Mouse (Mus musculus) embryo, embryonic 10 days (tissue): ENCODE measurements around the gene Mroh8.
"Not testable (repeated sequence)": the region's sequence is repeated elsewhere in the genome, so short reads cannot be mapped to it uniquely, and the experiment has no call there.

Source experiments
- DNase-seq: peaks from one replicate; pipeline ENCODE4 v3.0.0-alpha.2; 2015; ENCODE audit warnings: low spot score

The Mroh8 gene

GRCm38 (mm10) chr2:157288996-157289395 lies 9.6 kb upstream of the Mroh8 start:
- DNase-seq = no peak

GRCm38 (mm10) chr2:157287542-157287941 lies 8.2 kb upstream of the Mroh8 start:
- DNase-seq = peak; percentile 70

GRCm38 (mm10) chr2:157283321-157283720 lies 4.0 kb upstream of the Mroh8 start:
- no peak for DNase-seq

GRCm38 (mm10) chr2:157278717-157279415 lies 483 bp downstream of the Mroh8 start, which contains the start of gene Rpn2:
TSS of gene Rpn2 (plus strand) at chr2:157279017.
- DNase-seq = peak; percentile 97

GRCm38 (mm10) chr2:157263832-157264231 lies 15.5 kb downstream of the Mroh8 start:
- no peak for DNase-seq

GRCm38 (mm10) chr2:157263101-157263500 lies 16.2 kb downstream of the Mroh8 start:
- no peak for DNase-seq

- no peak for DNase-seq
Measured at GRCm38 (mm10) chr2:157262506-157262905, 16.8 kb downstream of the Mroh8 start.

- DNase-seq = no peak
Measured at GRCm38 (mm10) chr2:157261930-157262329, 17.4 kb downstream of the Mroh8 start.

GRCm38 (mm10) chr2:157259720-157260119 lies 19.6 kb downstream of the Mroh8 start:
- peak; percentile 80 for DNase-seq

GRCm38 (mm10) chr2:157248111-157248510 lies 31.2 kb downstream of the Mroh8 start:
- DNase-seq = peak; percentile 43

- DNase-seq = no peak
Measured at GRCm38 (mm10) chr2:157245603-157246002, 33.7 kb downstream of the Mroh8 start.

GRCm38 (mm10) chr2:157245001-157245400 lies 34.3 kb downstream of the Mroh8 start:
- DNase-seq = no peak

- DNase-seq = no peak
Measured at GRCm38 (mm10) chr2:157235946-157236345, 43.4 kb downstream of the Mroh8 start.

GRCm38 (mm10) chr2:157221916-157222315 lies 57.4 kb downstream of the Mroh8 start:
- DNase-seq = not testable (repeated sequence)

- DNase-seq = no peak
Measured at GRCm38 (mm10) chr2:157220108-157220507, 59.2 kb downstream of the Mroh8 start.

GRCm38 (mm10) chr2:157211731-157212130 lies 67.6 kb downstream of the Mroh8 start:
- DNase-seq = no peak

- peak; percentile 98 for DNase-seq
Measured at GRCm38 (mm10) chr2:157204366-157205218, 74.8 kb downstream of the Mroh8 start, which contains the start of gene Rbl1. TSS of gene Rbl1 (minus strand) at chr2:157204534.

- peak; percentile 78 for DNase-seq
Measured at GRCm38 (mm10) chr2:157203459-157204365, 75.6 kb downstream of the Mroh8 start.

GRCm38 (mm10) chr2:157203026-157203425 lies 76.3 kb downstream of the Mroh8 start:
- no peak for DNase-seq

- no peak for DNase-seq
Measured at GRCm38 (mm10) chr2:157202361-157202760, 77.0 kb downstream of the Mroh8 start.

GRCm38 (mm10) chr2:157201081-157201830 lies 78.1 kb downstream of the Mroh8 start:
- no peak for DNase-seq
